Mouse (Mus musculus): ENCODE data around the gene Ppp2r1b. TPM values are rescaled to one million over a fixed set of nuclear protein-coding genes. Genes with fewer than 3 reads are reported as not detected.

Gene Ppp2r1b
- 5.8 and 6.0 TPM in 2 replicates for polyA plus RNA-seq (2021; fragmentation: Nextera tagmentation)
- long read RNA-seq, experiment 1, transcript Ppp2r1b-202 (15 exons, 3,430 nt), result major isoform, 44 of 62 reads
- long read RNA-seq, experiment 1, partial matches to known transcripts, result 2 of 62 reads
- long read RNA-seq, experiment 1, other reads (novel, unspliced or antisense), result 16 of 62 reads
- long read RNA-seq, experiment 2, partial matches to known transcripts, result 3 of 10 reads
- long read RNA-seq, experiment 2, other reads (novel, unspliced or antisense), result 3 of 10 reads

GRCm38 (mm10) chr9:50845081-50845480 lies at the start of gene Ppp2r1b:
Ppp2r1b (plus strand) TSS chr9:50845301.

Other genes starting within 250 kb of the Ppp2r1b start
- gene Sdhd, start 241.5 kb upstream of the Ppp2r1b start, polyA plus RNA-seq (2021; fragmentation: Nextera tagmentation), result 115 and 194 TPM in 2 replicates
- gene Timm8b, start 241.4 kb upstream of the Ppp2r1b start, polyA plus RNA-seq (2021; fragmentation: Nextera tagmentation), result 965 and 1,199 TPM in 2 replicates
- gene Pih1d2, start 228.0 kb upstream of the Ppp2r1b start, polyA plus RNA-seq (2021; fragmentation: Nextera tagmentation), result 3.0 and 4.5 TPM in 2 replicates
- gene Nkapd1, start 227.8 kb upstream of the Ppp2r1b start, polyA plus RNA-seq (2021; fragmentation: Nextera tagmentation), result 12.1 and 20.2 TPM in 2 replicates
- 33.6 and 43.7 TPM in 2 replicates for gene Dlat, start 185.5 kb upstream of the Ppp2r1b start, polyA plus RNA-seq (2021; fragmentation: Nextera tagmentation)
- gene Dixdc1, start 105.8 kb upstream of the Ppp2r1b start, polyA plus RNA-seq (2021; fragmentation: Nextera tagmentation), result 31.7 and 38.1 TPM in 2 replicates
- 3.6 and 5.2 TPM in 2 replicates for gene 2310030G06Rik, start 98.8 kb upstream of the Ppp2r1b start, polyA plus RNA-seq (2021; fragmentation: Nextera tagmentation)
- 295 and 350 TPM in 2 replicates for gene Cryab, start 94.0 kb upstream of the Ppp2r1b start, polyA plus RNA-seq (2021; fragmentation: Nextera tagmentation)
- 3.8 and 3.9 TPM in 2 replicates for gene Hspb2, start 92.9 kb upstream of the Ppp2r1b start, polyA plus RNA-seq (2021; fragmentation: Nextera tagmentation)
- 3.6 and 5.7 TPM in 2 replicates for gene Fdxacb1, start 77.1 kb upstream of the Ppp2r1b start, polyA plus RNA-seq (2021; fragmentation: Nextera tagmentation)
- gene Alg9, start 70.3 kb upstream of the Ppp2r1b start, polyA plus RNA-seq (2021; fragmentation: Nextera tagmentation), result 7.0 and 20.0 TPM in 2 replicates
- gene 1110032A03Rik, start 69.8 kb upstream of the Ppp2r1b start, polyA plus RNA-seq (2021; fragmentation: Nextera tagmentation), result 96.7 and 104 TPM in 2 replicates
- gene Sik2, start 163.8 kb downstream of the Ppp2r1b start, polyA plus RNA-seq (2021; fragmentation: Nextera tagmentation), result 10.1 and 11.3 TPM in 2 replicates
- not detected in 2 replicates for gene Btg4, start 215.6 kb downstream of the Ppp2r1b start, polyA plus RNA-seq (2021; fragmentation: Nextera tagmentation)
- gene Layn, start 231.8 kb downstream of the Ppp2r1b start, polyA plus RNA-seq (2021; fragmentation: Nextera tagmentation), result 5.1 and 6.1 TPM in 2 replicates

All from left cerebral cortex, adult 6 months (tissue).